Mouse (Mus musculus) intestine, embryonic 14.5 days (tissue): ENCODE results near the gene Baz2a. TPM values are rescaled to one million over a fixed set of nuclear protein-coding genes. Genes with fewer than 3 reads are reported as not detected.
"Not testable (repeated sequence)": the region's sequence is repeated elsewhere in the genome, so short reads cannot be mapped to it uniquely, and the experiment has no call there.

Source experiments
- ATAC-seq: fragments of 200-750 bp; cut with Nextera tagmentation; replicated peaks from 2 replicates; pipeline ENCODE4 v1.8.0; 2017; ENCODE audit warnings: low read depth, moderate number of reproducible peaks, moderate TSS enrichment, moderate library complexity; ENCODE audit not compliant: low FRiP score, low TSS enrichment
- DNase-seq: peaks from one replicate; pipeline ENCODE4 v3.0.0-alpha.2; 2018; ENCODE audit warnings: low spot score
- H3K27ac ChIP-seq: fragments of 300-500 bp; sonication (generic); 2 replicates; pipeline ENCODE4 v1.5.1; 2014; ENCODE audit warnings: low read depth, mild to moderate bottlenecking, control low read depth
- H3K27me3 ChIP-seq: fragments of 300-500 bp; sonication (generic); replicated peaks from 2 replicates; pipeline ENCODE4 v1.6.1; 2014; ENCODE audit warnings: low read length, control low read depth; ENCODE audit not compliant: control insufficient read depth, insufficient read depth
- H3K36me3 ChIP-seq: fragments of 300-500 bp; sonication (generic); 2 replicates; pipeline ENCODE4 v1.6.1; 2014; ENCODE audit warnings: low read length, control low read depth; ENCODE audit not compliant: control insufficient read depth, insufficient read depth
- H3K4me1 ChIP-seq: fragments of 300-500 bp; sonication (generic); replicated peaks from 2 replicates; pipeline ENCODE4 v1.6.1; 2014; ENCODE audit warnings: low read length, control low read depth, mixed read lengths; ENCODE audit not compliant: control insufficient read depth, insufficient read depth
- H3K4me2 ChIP-seq: fragments of 300-500 bp; sonication (generic); 2 replicates; pipeline ENCODE4 v1.6.1; 2014; ENCODE audit warnings: low read length
- H3K4me3 ChIP-seq: fragments of 300-500 bp; sonication (generic); 2 replicates; pipeline ENCODE4 v1.5.1; 2014; ENCODE audit warnings: low read depth, low read length, control low read depth, mixed read lengths
- H3K9ac ChIP-seq: fragments of 300-500 bp; sonication (generic); 2 replicates; pipeline ENCODE4 v1.6.1; 2014; ENCODE audit warnings: mild to moderate bottlenecking, low read length
- H3K9me3 ChIP-seq: fragments of 300-500 bp; sonication (generic); 2 replicates; pipeline ENCODE4 v1.6.1; 2016; ENCODE audit warnings: low read length, control low read depth; ENCODE audit not compliant: control insufficient read depth
- WGBS: fragments of 180-500 bp; shearing (Covaris S2); extraction: QIAGEN DNeasy Blood & Tissue Kit; methylation state at CpG from one replicate; pipeline ENCODE4 v1.1.7; 2014; 5-methylcytosine and 5-hydroxymethylcytosine counted together
- polyA plus RNA-seq: library from polyadenylated mRNA; unstranded; fragments of >200 nt; fragmentation: Nextera tagmentation; extraction: Ambion mirVana; gene quantifications from 2 replicates; pipeline ENCODE4 v1.2.1, GENCODE M21; 2014

The Baz2a gene
- polyA plus RNA-seq, 1 experiment from 2014 or later, result 26.2 TPM

DNA sequence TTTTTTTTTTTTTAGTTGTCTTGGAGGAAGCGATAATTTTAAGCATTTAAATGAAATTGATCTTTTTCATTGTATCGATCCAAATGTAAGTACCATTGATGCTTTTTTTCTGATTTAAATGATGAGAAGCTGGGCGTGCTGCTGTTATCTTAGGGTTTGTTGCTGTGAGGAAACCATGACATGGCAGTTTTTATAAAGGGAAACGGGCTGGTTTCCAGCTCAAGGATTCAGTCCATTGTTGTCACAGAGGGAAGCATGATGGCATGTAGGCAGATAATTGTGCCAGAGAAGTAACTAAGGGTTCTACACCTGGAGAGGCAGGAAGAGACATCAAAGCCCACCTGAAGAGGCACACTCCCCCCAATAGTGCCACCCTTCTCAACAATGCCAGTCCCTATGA is 22.2 kb upstream of the Baz2a start:
- DNase-seq, result no peak
- Histone ChIP-seq H3K27me3 (no peaks in the 10 kb centered on the region), H3K36me3 (peaks cover 57% of the 10 kb centered on the region), H3K9me3 (0 out of 2 replicates have a peak, but pooled peaks cover 4% of the 10 kb centered on the region), H3K4me1 (no peaks in the 10 kb centered on the region; the same call in 1 of the 2 replicates), H3K9ac (no peak overlapping the region), H3K4me2 (no peak overlapping the region), H3K4me3 (no peak overlapping the region), H3K27ac (no peak overlapping the region)
- WGBS, result 95% methylated on average over 4 of the region's 4 CpGs
- no peak for ATAC-seq

DNA sequence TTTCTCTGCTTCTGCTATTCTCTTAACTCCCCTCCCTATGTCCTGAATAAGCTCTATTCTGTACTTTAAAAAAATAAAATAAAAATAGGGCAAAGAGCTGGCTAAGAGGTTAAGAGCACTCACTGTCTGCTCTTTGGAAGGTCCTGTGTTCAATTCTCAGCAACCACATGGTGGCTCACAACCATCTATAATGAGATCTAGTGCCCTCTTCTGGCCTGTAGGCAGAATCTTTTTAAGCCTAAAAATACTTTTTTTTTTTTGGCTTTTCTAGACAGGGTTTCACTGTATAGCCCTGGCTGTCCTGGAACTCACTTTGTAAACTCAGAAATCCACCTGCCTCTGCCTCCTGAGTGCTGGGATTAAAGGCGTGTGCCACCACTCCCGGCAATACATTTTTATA is 20.9 kb upstream of the Baz2a start:
- not testable (repeated sequence) for H3K4me2 ChIP-seq, H3K27me3 ChIP-seq, H3K4me3 ChIP-seq, H3K9me3 ChIP-seq, DNase-seq, H3K9ac ChIP-seq, ATAC-seq, H3K27ac ChIP-seq, H3K4me1 ChIP-seq
- peaks cover 69% of the 10 kb centered on the region for H3K36me3 ChIP-seq
- 98% methylated on average over 2 of the region's 2 CpGs for WGBS

DNA sequence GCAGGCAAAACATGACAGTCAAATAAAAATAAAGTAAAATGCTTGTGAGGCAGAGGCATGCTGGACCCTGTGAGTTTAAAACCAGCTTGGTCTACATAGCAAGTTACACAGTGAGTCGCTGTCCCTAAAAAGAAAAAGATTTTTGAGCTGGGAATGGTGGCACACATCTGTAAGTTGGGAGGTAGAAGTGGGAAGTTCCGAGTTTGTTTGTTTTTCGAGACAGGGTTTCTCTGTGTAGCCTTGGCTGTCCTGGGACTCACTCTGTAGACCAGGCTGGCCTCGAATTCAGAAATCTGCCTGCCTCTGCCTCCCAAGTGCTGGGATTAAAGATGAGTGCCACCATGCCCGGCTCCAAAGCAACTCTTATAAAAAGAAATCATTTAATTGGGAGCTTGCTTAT is 13.1 kb upstream of the Baz2a start:
- not testable (repeated sequence) for H3K4me2 ChIP-seq, ATAC-seq, H3K4me1 ChIP-seq, H3K9ac ChIP-seq, H3K27me3 ChIP-seq, H3K27ac ChIP-seq, H3K4me3 ChIP-seq, DNase-seq, H3K9me3 ChIP-seq
- WGBS, result 79% methylated on average over 5 of the region's 5 CpGs
- H3K36me3 ChIP-seq, result peaks cover 39% of the 10 kb centered on the region

DNA sequence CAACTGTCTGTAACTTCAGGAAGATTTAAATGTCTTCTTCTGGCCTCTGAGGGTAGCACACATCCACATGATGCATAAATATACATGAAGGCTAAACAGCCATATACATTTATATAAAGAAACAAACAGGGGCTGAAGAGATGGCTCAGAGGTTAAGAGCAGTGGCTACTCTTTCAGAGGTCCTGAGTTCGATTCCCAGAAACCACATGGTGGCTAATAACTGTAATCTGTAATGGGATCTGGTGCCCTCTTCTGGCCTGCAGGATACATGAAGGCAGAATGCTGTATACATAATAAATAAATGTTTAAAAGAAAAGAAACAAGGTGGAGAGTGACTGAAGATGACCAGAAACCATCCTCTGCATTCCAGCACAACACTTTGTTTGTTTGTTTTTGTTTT is 10.9 kb upstream of the Baz2a start:
- ATAC-seq (no peak), DNase-seq (no peak)
- Histone ChIP-seq H3K27me3 (no peaks in the 10 kb centered on the region), H3K36me3 (peaks cover 32% of the 10 kb centered on the region), H3K4me3 (no peak overlapping the region), H3K9ac (no peak overlapping the region), H3K27ac (no peak overlapping the region), H3K9me3 (no peaks in the 10 kb centered on the region), H3K4me2 (no peak overlapping the region), H3K4me1 (peaks cover 13% of the 10 kb centered on the region; the same call in 1 of the 2 replicates)
- 86% methylated on average over 1 of the region's 1 CpGs for WGBS

DNA sequence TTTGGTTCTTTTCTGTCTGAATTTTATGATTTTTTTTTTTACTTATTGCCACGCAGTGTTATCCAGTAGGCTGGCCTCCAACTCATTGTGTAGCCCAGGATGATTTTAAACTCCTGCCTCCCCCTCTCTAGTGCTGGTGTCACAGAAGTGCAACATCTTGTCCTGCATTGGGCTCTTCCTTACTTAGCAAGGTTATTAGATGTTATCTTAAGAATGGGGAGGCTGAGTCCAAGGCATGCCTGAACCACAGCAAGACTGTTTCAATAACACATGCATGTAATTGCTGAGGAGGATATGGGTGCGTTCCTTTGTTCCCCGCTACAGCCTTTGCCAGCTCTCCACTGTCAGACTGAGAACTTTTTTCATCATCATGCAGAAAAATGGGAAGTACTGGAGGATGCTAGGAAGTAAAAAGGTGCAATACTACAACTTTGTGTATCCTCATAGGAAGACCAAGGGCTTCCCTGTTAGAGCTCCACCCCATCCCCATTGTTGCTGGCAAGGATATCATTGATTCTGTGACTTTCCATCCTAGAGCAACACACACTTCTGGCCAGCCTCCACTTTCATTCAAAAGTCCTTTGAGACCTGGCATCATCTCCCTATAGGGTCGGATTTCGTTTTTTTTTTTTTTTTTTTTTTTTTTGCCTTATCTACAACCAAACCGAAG is 9.4 kb upstream of the Baz2a start:
- 49% methylated on average over 6 of the region's 6 CpGs for WGBS
- ATAC-seq (no peak), DNase-seq (no peak)
- Histone ChIP-seq H3K9me3 (no peaks in the 10 kb centered on the region), H3K9ac (peak overlapping the region; percentile 67), H3K27ac (peak overlapping the region; percentile 3; the same call in 1 of the 2 replicates), H3K4me1 (peaks cover 13% of the 10 kb centered on the region; the same call in 1 of the 2 replicates), H3K36me3 (peaks cover 41% of the 10 kb centered on the region), H3K4me2 (peak overlapping the region; percentile 68), H3K4me3 (peak overlapping the region; percentile 100), H3K27me3 (no peaks in the 10 kb centered on the region)

DNA sequence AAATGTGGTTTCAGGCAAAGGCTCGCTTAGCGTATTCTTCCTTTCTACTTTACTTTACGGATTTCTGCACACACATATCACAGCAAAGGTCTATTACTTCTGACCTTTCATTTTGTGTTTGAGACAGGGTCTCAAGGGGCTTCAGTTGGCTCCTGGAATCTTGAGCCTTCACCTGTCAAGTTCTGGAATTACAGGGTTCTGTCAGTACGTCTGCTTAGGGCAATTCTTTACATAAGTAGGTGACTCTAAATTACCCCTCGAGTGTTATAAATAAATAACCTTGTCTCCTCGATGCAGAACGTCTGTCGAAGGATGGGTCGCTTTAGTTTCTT is 8.9 kb upstream of the Baz2a start:
- peak overlapping the region; percentile 68 for H3K4me2 ChIP-seq
- H3K9me3 ChIP-seq, result no peaks in the 10 kb centered on the region
- ATAC-seq, result no peak
- H3K9ac ChIP-seq, result peak overlapping the region; percentile 67
- H3K36me3 ChIP-seq, result peaks cover 41% of the 10 kb centered on the region
- H3K4me3 ChIP-seq, result peak overlapping the region; percentile 100
- no peaks in the 10 kb centered on the region for H3K27me3 ChIP-seq
- H3K27ac ChIP-seq, result peak overlapping the region; percentile 3; the same call in 1 of the 2 replicates
- peaks cover 13% of the 10 kb centered on the region; the same call in 1 of the 2 replicates for H3K4me1 ChIP-seq
- WGBS, result 11% methylated on average over 9 of the region's 9 CpGs
- DNase-seq, result no peak

DNA sequence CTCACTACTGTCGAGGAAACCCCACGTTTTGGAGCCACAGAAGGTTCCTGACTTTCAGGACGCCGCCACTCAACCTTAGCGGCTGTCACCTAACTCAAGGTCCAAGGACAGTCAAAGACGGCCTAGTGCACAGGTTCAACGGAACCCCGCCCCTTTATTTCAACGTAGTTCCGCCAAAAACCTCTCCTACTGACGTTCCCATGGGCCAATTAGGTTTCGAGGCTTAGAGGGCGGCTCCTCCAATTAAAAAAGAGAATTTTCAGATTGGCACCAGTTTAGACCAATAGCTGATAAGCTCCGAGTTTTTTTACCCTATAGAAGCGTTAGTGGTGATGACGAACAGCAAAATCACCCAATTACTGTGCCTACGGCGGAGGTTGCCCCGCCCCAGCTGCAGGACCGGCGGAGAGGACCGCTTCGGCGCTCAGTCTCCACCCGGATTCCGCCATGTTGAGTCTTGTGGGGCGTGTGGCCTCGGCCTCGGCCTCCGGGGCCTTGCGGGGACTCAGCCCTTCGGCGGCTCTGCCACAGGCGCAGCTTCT is 8.4 kb upstream of the Baz2a start, which contains the start of gene Atp5b:
Atp5b (plus strand) TSS at position 394 of the 542 bp plus-strand sequence.
- peak; percentile 97 for ATAC-seq

DNA sequence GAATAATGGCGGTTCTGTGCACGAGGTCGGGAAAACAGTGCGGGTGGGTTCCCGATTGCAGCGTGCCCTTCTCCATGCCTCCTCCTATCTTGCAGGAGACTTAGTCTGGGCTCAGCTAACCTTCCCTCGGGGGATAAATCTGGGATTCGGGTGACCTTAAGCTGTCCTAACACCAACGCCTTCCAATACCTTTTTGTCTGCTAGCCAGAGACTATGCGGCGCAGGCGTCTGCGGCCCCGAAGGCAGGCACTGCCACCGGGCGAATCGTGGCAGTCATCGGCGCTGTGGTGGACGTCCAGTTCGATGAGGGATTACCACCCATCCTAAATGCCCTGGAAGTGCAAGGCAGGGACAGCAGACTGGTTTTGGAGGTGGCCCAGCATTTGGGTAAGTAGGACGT is 7.7 kb upstream of the Baz2a start:
- under 1% methylated on average over 22 of the region's 22 CpGs for WGBS

More for the DNA sequence above, 8.4 kb upstream of the Baz2a start, which contains the start of gene Atp5b:
- Histone ChIP-seq H3K27ac (peak within 1 kb of the TSS; percentile 87), H3K9me3 (no peaks in the 10 kb centered on the region), H3K4me2 (peak within 1 kb of the TSS; percentile 94), H3K27me3 (no peaks in the 10 kb centered on the region), H3K4me3 (peak within 1 kb of the TSS; percentile 100), H3K36me3 (peaks cover 41% of the 10 kb centered on the region), H3K4me1 (peaks cover 13% of the 10 kb centered on the region; the same call in 1 of the 2 replicates), H3K9ac (peak within 1 kb of the TSS; percentile 99)
- peak; percentile 94 for DNase-seq
- WGBS, result under 1% methylated on average over 34 of the region's 34 CpGs

More for the DNA sequence above, 7.7 kb upstream of the Baz2a start:
- DNase-seq (no peak), ATAC-seq (no peak)
- Histone ChIP-seq H3K4me3 (peak overlapping the region; percentile 100), H3K27ac (peak overlapping the region; percentile 87), H3K4me1 (peaks cover 13% of the 10 kb centered on the region; the same call in 1 of the 2 replicates), H3K27me3 (no peaks in the 10 kb centered on the region), H3K9ac (peak overlapping the region; percentile 99), H3K9me3 (no peaks in the 10 kb centered on the region), H3K4me2 (peak overlapping the region; percentile 94), H3K36me3 (peaks cover 46% of the 10 kb centered on the region)
